Mouse (Mus musculus): Measurements from ENCODE around the gene Smpd4. TPM values are rescaled to one million over a fixed set of nuclear protein-coding genes. Genes with fewer than 3 reads are reported as not detected.

Smpd4 gene
- total RNA-seq, 2 experiments from 2014 or later, result 7.5 to 9.0 TPM

GRCm38 (mm10) chr16:17638036-17638628, 19.0 kb downstream of the Smpd4 start:
- DNase-seq, result no peak

GRCm38 (mm10) chr16:17639081-17639480, 19.9 kb downstream of the Smpd4 start:
- no peak for DNase-seq

- no peak for DNase-seq
Measured at GRCm38 (mm10) chr16:17639951-17640350, 20.8 kb downstream of the Smpd4 start.

GRCm38 (mm10) chr16:17640706-17641105, 21.6 kb downstream of the Smpd4 start:
- DNase-seq, result no peak

- no peak for DNase-seq
Measured at GRCm38 (mm10) chr16:17641301-17641700, 22.1 kb downstream of the Smpd4 start.

- no peak for DNase-seq
Measured at GRCm38 (mm10) chr16:17642311-17642710, 23.2 kb downstream of the Smpd4 start.

GRCm38 (mm10) chr16:17643437-17643990, 24.4 kb downstream of the Smpd4 start:
- no peak for DNase-seq

- peak; percentile 86 for DNase-seq
Measured at GRCm38 (mm10) chr16:17646310-17647114, 27.4 kb downstream of the Smpd4 start, which contains the start of gene Ccdc74a. Gene Ccdc74a (plus strand): TSS chr16:17646470.

GRCm38 (mm10) chr16:17647156-17647555, 28.0 kb downstream of the Smpd4 start:
- DNase-seq, result no peak

- DNase-seq, result no peak
Measured at GRCm38 (mm10) chr16:17647566-17648340, 28.6 kb downstream of the Smpd4 start.

- no peak for DNase-seq
Measured at GRCm38 (mm10) chr16:17649925-17650605, 30.9 kb downstream of the Smpd4 start.

- no peak for DNase-seq
Measured at GRCm38 (mm10) chr16:17650711-17651110, 31.6 kb downstream of the Smpd4 start.

GRCm38 (mm10) chr16:17652607-17653006, 33.5 kb downstream of the Smpd4 start:
- no peak for DNase-seq

GRCm38 (mm10) chr16:17653601-17654000, 34.4 kb downstream of the Smpd4 start:
- no peak for DNase-seq

GRCm38 (mm10) chr16:17654188-17654795, 35.1 kb downstream of the Smpd4 start:
- DNase-seq, result no peak

- no peak for DNase-seq
Measured at GRCm38 (mm10) chr16:17656212-17656871, 37.2 kb downstream of the Smpd4 start.

- no peak for DNase-seq
Measured at GRCm38 (mm10) chr16:17665568-17665967, 46.4 kb downstream of the Smpd4 start.

GRCm38 (mm10) chr16:17669886-17670285, 50.7 kb downstream of the Smpd4 start:
- no peak for DNase-seq

All from gastrocnemius, postnatal 25 days (tissue).